Mouse (Mus musculus) E14TG2a.4 (cell line): ENCODE results near the gene Cuta.

ENCODE experiments used
- CTCF ChIP-seq: conservative IDR thresholded peaks from 2 replicates; pipeline ENCODE4 v1.5.1; 2014; ENCODE audit warnings: low read length
- POU5F1 ChIP-seq: IDR thresholded peaks from 2 replicates; pipeline ENCODE4 v1.6.1; 2014; ENCODE audit warnings: low read length, borderline replicate concordance

GRCm38 (mm10) chr17:26951406-26951805 lies 12.0 kb upstream of the Cuta start:
- no peak for TF ChIP-seq CTCF
- no peak for TF ChIP-seq POU5F1
